Mouse (Mus musculus) left cerebral cortex, postnatal 36 days (tissue): ENCODE data around the gene Emx2. TPM values are rescaled to one million over a fixed set of nuclear protein-coding genes. Genes with fewer than 3 reads are reported as not detected.

ENCODE experiments used
- DNase-seq, 2 experiments: peaks; one replicate each; pipeline ENCODE4 v3.0.0; 2021 to 2022; ENCODE audit warnings: low spot score in 2 of 2, mixed read lengths in 1 of 2
- intact Hi-C: fragments of 180-260 bp; cut with DNase I; formaldehyde crosslinking; loops from one replicate; pipeline ENCODE4 v1.15.1; 2025
- total RNA-seq, 2 experiments: library from RNA; stranded (reverse); gene quantifications; 2 replicates each; pipeline ENCODE4 v1.2.3; 2021

The Emx2 gene
- total RNA-seq, result 10 to 100 TPM; 12.5 to 21.3 TPM

DNA sequence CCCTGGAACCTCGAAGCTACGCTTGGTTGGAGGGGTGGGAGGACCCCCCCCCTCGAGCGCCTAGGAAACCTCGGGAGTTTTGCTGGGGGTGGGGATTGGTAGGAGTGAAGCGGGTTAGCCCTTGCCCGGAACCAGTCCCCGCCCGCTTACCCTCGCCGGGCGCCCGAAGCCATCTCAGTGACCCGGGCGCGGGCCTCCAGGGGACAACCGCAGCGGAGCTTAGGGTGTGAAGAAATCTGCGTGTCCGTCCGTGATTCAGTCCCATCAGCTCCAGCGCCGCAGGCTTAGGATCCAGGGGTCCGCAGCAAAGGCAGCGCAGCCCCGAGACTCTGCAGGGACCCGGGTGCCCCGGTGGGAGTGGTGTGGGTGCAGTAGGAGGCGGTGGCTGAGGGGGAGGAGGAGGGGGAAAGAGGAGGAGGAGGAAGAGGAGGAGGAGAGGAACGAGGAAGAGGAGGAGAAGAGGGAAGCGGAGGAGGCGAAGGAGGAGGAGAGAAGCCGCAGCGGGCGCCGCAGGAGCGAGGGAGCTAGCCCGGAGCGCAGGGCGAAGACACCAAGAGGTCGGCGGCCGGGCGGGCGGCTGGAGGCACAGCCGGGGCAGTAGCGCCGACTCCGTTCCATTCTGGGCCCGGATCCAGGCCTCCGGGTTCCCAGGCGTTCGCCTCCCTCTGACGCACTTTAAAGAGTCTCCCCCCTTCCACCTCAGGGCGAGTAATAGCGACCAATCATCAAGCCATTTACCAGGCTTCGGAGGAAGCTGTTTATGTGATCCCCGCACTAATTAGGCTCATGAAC, at the start of gene Emx2:
Gene Emx2, plus strand, starts transcription at position 422 of the 792 bp plus-strand sequence.
- intact Hi-C loops, result loop anchor here (2.0 to 5.0 kb wide), 2 partner anchors 66 to 485 kb away; partner anchors contain the start of gene Rab11fip2
- DNase-seq, result peak in 1 of 2 experiments; percentile 56

- intact Hi-C loops, result loop anchor here (10.0 kb wide), 1 partner anchor 901 kb away; no protein-coding TSS in a partner anchor
- no peak for DNase-seq
These were observed 44.0 kb upstream of the Emx2 start for GRCm38 (mm10) chr19:59414128-59414527.

DNA sequence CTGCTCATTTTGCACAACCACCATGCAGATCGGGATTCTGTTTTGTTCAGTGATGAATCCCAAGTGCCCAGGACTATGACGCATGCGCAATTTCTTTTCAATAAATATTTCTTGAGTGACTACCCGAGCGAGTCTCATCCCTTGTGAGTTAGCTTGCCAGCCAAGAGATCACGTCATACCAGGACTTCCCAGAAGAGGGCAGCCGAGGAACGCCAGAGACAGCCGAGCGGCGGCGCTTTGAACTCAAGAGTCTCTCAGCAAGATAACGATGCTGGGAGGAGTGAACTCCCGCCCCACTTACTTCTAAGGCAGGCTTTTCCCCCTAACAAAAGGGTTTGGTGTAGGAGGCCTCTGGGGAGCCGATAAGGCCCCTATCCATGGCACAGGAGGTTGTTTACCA, 40.1 kb upstream of the Emx2 start:
- DNase-seq, result peak; percentile 87 to 88
- intact Hi-C loops, result loop anchor here (2.0 to 10.0 kb wide), 2 partner anchors 727 to 897 kb away; no protein-coding TSS in a partner anchor

GRCm38 (mm10) chr19:59418671-59419070, 39.5 kb upstream of the Emx2 start:
- intact Hi-C loops, result loop anchor here (2.0 to 10.0 kb wide), 2 partner anchors 726 to 896 kb away; no protein-coding TSS in a partner anchor
- DNase-seq, result no peak

DNA sequence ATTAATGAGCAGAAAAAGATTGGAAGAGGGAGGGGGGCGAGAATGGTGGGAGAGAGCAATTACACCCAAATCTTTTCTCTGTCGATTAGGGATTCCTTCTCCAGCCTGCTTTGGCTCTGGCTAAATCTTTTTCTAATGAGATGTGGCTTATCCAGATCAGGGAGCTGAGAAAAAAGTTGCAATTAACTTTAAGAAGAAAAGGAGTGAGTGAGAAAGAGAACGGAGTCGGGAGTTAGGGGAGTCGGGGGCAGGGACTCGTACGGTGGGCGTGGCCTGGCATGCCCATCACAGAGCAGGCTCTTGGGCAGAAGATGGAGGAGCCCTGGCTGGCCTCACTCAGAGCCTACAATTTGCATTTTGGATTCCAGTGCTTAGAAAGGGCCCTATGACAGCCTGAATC, 35.8 kb upstream of the Emx2 start:
- intact Hi-C loops, result no loop called here
- DNase-seq, result no peak

- DNase-seq, result no peak
- intact Hi-C loops, result no loop called here
These were observed 34.5 kb upstream of the Emx2 start for GRCm38 (mm10) chr19:59423685-59424084.

- DNase-seq, result no peak
- intact Hi-C loops, result no loop called here
These were observed 33.2 kb upstream of the Emx2 start for GRCm38 (mm10) chr19:59424975-59425374.

- intact Hi-C loops, result no loop called here
- no peak for DNase-seq
These were observed 25.9 kb upstream of the Emx2 start for GRCm38 (mm10) chr19:59432286-59432685.

- DNase-seq, result no peak
- intact Hi-C loops, result no loop called here
These were observed 7.5 kb upstream of the Emx2 start for GRCm38 (mm10) chr19:59450561-59451135.

DNA sequence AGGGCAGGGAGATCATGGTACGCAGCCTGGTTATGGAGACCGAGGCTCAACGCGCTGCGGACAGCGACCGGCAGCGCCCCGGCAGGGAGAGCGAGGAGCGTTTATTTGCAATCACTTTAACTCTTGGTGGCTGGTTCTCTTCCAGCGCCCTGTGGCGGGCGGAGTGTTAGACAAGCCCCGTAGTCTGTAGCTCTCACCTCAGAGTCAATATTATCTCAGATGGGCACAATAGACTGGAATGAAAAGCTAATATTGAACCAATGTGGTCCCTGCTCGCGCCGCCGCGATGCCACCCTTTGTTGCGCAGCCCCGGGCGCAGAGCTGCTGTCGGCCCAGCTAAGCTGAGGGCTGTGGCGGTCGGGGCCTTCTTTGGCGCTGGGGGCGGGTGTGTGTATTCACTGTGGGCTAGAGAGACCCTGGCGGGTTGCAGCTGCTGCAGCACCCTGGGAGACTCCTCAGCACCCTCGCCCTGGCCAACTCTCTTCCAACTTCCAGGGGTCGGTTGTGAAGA, 6.7 kb upstream of the Emx2 start:
- DNase-seq, result no peak
- intact Hi-C loops, result no loop called here

- no peak for DNase-seq
- intact Hi-C loops, result no loop called here
These were observed 5.9 kb upstream of the Emx2 start for GRCm38 (mm10) chr19:59452321-59452720.

- intact Hi-C loops, result no loop called here
- no peak for DNase-seq
These were observed 4.6 kb upstream of the Emx2 start for GRCm38 (mm10) chr19:59453591-59453990.

DNA sequence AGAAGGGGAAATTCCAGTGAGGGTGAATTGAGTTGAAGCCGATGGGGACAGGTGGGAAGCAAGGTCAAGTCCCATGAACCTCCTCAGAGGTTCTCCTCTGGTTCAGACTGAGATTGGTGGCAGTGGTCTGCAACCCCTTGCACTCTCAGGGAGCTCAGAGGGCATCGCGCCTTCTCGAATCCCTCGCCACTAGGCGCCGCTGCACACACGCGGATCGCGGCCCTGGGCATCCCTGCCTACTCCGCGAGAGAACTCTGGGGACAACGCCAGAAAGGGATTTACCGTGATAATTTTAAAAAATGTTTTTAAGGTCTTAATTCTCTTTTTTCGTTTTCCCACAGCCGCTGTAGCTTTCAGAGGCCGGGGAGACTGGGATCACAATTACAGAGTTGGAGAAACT, 4.0 kb upstream of the Emx2 start:
- intact Hi-C loops, result loop anchor here (1.0 to 2.0 kb wide), 2 partner anchors 690 to 857 kb away; no protein-coding TSS in a partner anchor

DNA sequence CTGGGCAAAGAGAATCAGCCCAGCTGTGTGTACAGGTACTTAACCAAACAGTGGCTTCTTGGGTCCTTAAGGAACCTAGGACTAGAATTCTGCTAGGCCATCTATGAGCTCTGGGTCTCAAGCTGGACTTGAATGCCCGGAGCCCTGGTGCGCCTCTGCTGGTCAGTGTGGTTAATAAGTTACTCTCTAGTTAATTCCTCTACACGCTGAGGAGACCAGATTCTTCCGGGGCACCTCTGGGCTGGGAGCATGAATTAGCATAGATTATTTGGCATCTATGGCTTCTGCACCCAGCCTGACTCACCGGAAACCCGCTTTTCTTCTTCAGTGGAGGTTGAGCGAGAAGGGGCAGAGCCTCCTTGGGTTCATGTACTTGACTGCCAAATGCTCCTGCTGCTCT, 2.5 kb upstream of the Emx2 start:
- DNase-seq, result no peak
- intact Hi-C loops, result loop anchor here (2.0 to 5.0 kb wide), 2 partner anchors 63 to 855 kb away; no protein-coding TSS in a partner anchor

More for the DNA sequence above, 4.0 kb upstream of the Emx2 start:
- DNase-seq, result peak; percentile 69 to 78

DNA sequence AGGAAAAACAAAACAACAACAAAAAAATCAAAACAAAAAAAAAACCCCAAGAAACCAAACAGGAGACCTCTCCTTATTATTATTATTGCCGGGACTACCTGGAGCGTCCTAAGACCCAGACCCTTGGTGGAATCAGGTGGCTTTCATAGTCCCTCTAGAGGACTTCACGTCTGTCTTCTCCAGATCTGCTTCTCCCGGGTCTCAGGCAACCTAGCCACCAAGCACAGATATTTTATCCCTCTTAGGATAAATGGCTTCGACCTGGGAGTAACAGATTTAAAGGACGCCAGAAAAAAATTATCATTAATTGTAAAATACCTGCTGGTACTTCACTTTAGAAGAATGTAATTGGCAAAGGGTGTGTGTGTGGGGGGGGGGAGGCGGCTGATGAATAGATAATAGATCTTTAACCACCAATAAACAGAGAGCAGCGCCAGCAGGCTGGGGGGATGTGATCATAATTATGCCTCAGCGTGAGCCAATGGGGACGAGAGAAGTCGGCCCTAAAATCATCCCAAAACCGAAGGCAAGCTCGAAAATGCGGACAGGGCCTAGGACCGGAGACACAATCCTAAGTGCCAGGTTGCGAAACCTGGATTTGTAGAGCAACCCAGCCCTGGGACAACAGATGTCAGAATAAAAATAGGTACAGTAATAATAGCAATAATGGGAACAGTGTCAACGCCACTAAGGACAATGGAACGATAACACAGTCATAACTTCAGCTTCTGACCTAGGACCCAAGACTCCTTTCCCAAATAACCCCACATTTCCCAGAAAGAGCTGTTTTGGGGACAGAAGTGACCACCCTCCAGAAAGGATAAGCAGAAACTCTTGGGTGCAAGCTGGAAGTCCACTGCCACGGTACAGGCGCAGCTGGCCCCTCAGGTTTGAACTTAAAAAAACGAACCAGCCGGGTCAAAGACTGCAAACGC, 894 bp upstream of the Emx2 start:
- intact Hi-C loops, result loop anchor here (5.0 kb wide), 1 partner anchor 65 kb away; no protein-coding TSS in a partner anchor

GRCm38 (mm10) chr19:59458743-59459135, 567 bp downstream of the Emx2 start:
- DNase-seq, result no peak
- intact Hi-C loops, result loop anchor here (2.0 to 5.0 kb wide), 2 partner anchors 66 to 484 kb away; partner anchors contain the start of gene Rab11fip2

More for the DNA sequence above, 894 bp upstream of the Emx2 start:
- DNase-seq, result peak in 1 of 2 experiments; percentile 35

- intact Hi-C loops, result loop anchor here (2.0 to 5.0 kb wide), 2 partner anchors 67 to 484 kb away; partner anchors contain the start of gene Rab11fip2
These were observed 1.1 kb downstream of the Emx2 start for GRCm38 (mm10) chr19:59459158-59459781.

DNA sequence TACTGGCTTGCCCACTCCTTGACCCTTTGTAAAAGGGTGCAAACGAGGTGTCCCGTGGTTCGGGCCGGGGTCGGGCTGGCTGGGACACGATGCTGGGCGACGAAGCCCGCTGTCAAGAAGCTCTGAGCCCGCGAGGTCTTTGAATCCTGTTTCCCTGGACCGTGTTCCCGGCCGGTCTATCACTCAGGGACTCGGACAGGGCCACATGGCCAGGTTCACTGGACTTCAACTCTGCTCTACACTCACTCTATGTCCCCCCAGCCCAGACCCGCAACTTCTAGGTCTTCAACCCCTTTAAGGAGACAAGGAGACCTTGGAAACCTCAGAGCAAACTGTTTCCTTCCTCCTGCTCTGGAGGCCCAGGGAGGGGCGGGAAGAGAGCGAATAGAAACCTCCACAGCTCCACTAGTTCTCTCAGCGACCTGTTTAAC, 1.7 kb downstream of the Emx2 start:
- no peak for DNase-seq
- intact Hi-C loops, result loop anchor here (2.0 to 10.0 kb wide), 4 partner anchors 68 to 483 kb away; partner anchors contain the start of gene Rab11fip2

More at GRCm38 (mm10) chr19:59459158-59459781, 1.1 kb downstream of the Emx2 start:
- peak in 1 of 2 experiments; percentile 48 for DNase-seq
